Mouse (Mus musculus): ENCODE results near the gene Fdx1l. TPM values are rescaled to one million over a fixed set of nuclear protein-coding genes. Genes with fewer than 3 reads are reported as not detected.

Gene Fdx1l
- polyA plus RNA-seq, 1 experiment from 2014 or later = 26.7 TPM

DNA sequence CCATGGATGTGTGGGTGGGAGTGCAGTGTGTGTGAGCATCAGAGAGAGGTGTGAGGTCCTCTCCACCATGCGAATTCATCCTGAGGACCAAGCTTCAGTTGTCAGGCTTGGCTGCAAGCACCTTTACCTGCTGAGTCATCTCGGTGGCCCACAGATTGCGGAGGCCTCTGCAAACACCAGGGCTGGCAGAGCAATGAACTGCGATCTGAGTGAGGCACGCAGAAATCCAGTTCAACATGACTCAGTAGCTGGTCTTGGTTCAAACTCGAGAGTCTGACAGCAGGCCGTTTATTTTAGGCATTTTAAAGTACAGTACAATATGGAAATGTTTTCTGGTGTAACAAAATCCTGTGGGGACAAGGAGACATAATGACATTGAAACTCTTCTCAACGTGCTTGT lies 24.4 kb upstream of the Fdx1l start:
- no peak for DNase-seq
- Histone ChIP-seq H3K27me3 (ENCODE audit: insufficient read depth, low read length) (no peaks in the 10 kb centered on the region), H3K27ac (ENCODE audit: low read depth) (no peak overlapping the region)

GRCm38 (mm10) chr9:21095958-21096357 lies 22.5 kb upstream of the Fdx1l start:
- no peak for DNase-seq
- no peak overlapping the region for H3K27ac ChIP-seq (ENCODE audit: low read depth)
- no peaks in the 10 kb centered on the region for H3K27me3 ChIP-seq (ENCODE audit: insufficient read depth, low read length)
- no peak overlapping the region for H3K9ac ChIP-seq (replicated peaks)
- H3K4me1 ChIP-seq (ENCODE audit: insufficient read depth) = peaks cover 14% of the 10 kb centered on the region
- H3K36me3 ChIP-seq (replicated peaks; ENCODE audit: insufficient read depth, low read length) = no peaks in the 10 kb centered on the region
- TF ChIP-seq CTCF (IDR thresholded peaks at IDR 0.05; ENCODE audit: low read depth) (no peak), EP300 (IDR thresholded peaks at IDR 0.05; ENCODE audit: low read depth) (no peak)
- WGBS (ENCODE audit: insufficient replicate concordance) = 86% methylated on average over 4 of the region's 4 CpGs
- no peak overlapping the region for H3K4me2 ChIP-seq (ENCODE audit: low read depth, low read length)
- no peaks in the 10 kb centered on the region for H3K9me3 ChIP-seq (ENCODE audit: low read length)
- H3K4me3 ChIP-seq (ENCODE audit: low read depth, low read length) = no peak overlapping the region
- no peak for ATAC-seq

More for the DNA sequence above, 24.4 kb upstream of the Fdx1l start:
- TF ChIP-seq CTCF (IDR thresholded peaks at IDR 0.05; ENCODE audit: low read depth) = no peak
- TF ChIP-seq EP300 (IDR thresholded peaks at IDR 0.05; ENCODE audit: low read depth) = no peak
- no peak overlapping the region for H3K9ac ChIP-seq (replicated peaks)
- H3K4me2 ChIP-seq (ENCODE audit: low read depth, low read length) = no peak overlapping the region
- 55% methylated on average over 8 of the region's 8 CpGs for WGBS (ENCODE audit: insufficient replicate concordance)
- H3K36me3 ChIP-seq (replicated peaks; ENCODE audit: insufficient read depth, low read length) = no peaks in the 10 kb centered on the region
- H3K4me3 ChIP-seq (ENCODE audit: low read depth, low read length) = no peak overlapping the region
- H3K4me1 ChIP-seq (ENCODE audit: insufficient read depth) = peaks cover 6% of the 10 kb centered on the region; the same call in 1 of the 2 replicates
- peak; percentile 66; the same call in 1 of the 2 replicates for ATAC-seq
- no peaks in the 10 kb centered on the region for H3K9me3 ChIP-seq (ENCODE audit: low read length)

DNA sequence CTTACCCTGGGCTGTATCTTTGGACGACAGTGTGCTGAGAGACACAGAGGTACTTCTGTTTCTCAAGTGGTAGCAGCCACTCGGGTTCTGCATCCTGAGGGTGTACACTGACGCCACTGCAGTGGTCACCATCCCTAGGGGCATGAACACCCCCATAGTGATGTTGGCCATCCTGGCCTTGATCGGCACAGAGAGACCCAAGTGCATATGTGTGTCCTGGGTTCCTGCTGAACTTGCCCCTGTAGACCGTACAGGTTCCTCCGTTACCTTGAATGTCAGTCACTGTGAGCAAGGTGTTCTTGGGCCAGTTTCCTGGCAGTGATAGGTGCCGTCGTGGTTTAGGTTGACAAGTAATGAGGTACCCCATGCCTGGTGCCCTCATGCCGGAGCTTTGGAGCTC lies 20.0 kb upstream of the Fdx1l start:
- DNase-seq = no peak
- no peak for ATAC-seq
- Histone ChIP-seq H3K9me3 (ENCODE audit: low read length) (no peaks in the 10 kb centered on the region), H3K36me3 (replicated peaks; ENCODE audit: insufficient read depth, low read length) (peaks cover 20% of the 10 kb centered on the region), H3K4me1 (ENCODE audit: insufficient read depth) (peaks cover 16% of the 10 kb centered on the region), H3K27ac (ENCODE audit: low read depth) (no peak overlapping the region), H3K27me3 (ENCODE audit: insufficient read depth, low read length) (no peaks in the 10 kb centered on the region), H3K4me2 (ENCODE audit: low read depth, low read length) (no peak overlapping the region), H3K4me3 (ENCODE audit: low read depth, low read length) (no peak overlapping the region), H3K9ac (replicated peaks) (no peak overlapping the region)
- TF ChIP-seq CTCF (IDR thresholded peaks at IDR 0.05; ENCODE audit: low read depth) = no peak
- TF ChIP-seq EP300 (IDR thresholded peaks at IDR 0.05; ENCODE audit: low read depth) = no peak
- 90% methylated on average over 9 of the region's 9 CpGs for WGBS (ENCODE audit: insufficient replicate concordance)

DNA sequence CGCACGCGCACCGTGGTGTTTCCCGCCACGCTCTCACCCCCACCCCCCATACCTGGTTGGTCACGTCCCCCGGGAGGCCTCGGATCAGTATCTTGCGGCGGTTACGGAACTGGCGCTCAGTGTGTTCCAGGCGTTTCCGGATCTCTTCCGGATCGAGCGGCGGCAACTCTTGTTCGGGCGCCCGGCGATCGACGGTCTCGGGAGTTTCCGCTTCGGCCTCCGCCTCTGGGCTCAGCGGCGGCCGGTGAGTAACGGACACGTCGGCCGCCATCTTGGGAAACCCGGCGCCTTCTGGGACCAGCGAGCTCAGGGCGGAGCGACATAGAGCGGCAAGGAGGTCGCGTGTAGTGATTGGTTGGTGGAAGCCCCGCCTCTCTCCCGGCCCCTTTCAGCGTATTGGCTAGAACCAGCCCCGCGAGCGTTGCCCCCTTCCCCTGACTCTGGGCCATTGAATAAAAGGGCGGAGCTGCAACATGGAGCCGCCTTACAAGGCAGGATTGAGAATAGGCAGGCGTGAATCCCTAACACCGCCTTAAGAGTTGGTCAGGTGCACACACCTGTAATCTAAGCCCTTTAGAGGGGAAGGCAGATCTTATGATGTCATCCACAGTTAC lies 18.4 kb upstream of the Fdx1l start, which contains the start of the genes Gm38431 and Raver1:
Gm38431 (minus strand) TSS at position 291 of the 614 bp plus-strand sequence.
Raver1 (minus strand) TSS at position 302 of the 614 bp plus-strand sequence.
- Histone ChIP-seq H3K36me3 (replicated peaks; ENCODE audit: insufficient read depth, low read length) (peaks cover 33% of the 10 kb centered on the region), H3K4me3 (ENCODE audit: low read depth, low read length) (peak within 1 kb of the TSS; percentile 75), H3K9me3 (ENCODE audit: low read length) (no peaks in the 10 kb centered on the region), H3K4me1 (ENCODE audit: insufficient read depth) (peaks cover 16% of the 10 kb centered on the region), H3K4me2 (ENCODE audit: low read depth, low read length) (peak within 1 kb of the TSS; percentile 92), H3K27me3 (ENCODE audit: insufficient read depth, low read length) (no peaks in the 10 kb centered on the region), H3K9ac (replicated peaks) (peak within 1 kb of the TSS; percentile 80), H3K27ac (ENCODE audit: low read depth) (peak within 1 kb of the TSS; percentile 91)
- peak; percentile 99 for ATAC-seq
- DNase-seq = peak; percentile 99
- TF ChIP-seq CTCF (IDR thresholded peaks at IDR 0.05; ENCODE audit: low read depth) (no peak), EP300 (IDR thresholded peaks at IDR 0.05; ENCODE audit: low read depth) (no peak; the same call in 1 of the 2 replicates)
- WGBS (ENCODE audit: insufficient replicate concordance) = under 1% methylated on average over 54 of the region's 54 CpGs

- Histone ChIP-seq H3K36me3 (replicated peaks; ENCODE audit: insufficient read depth, low read length) (peaks cover 39% of the 10 kb centered on the region), H3K4me3 (ENCODE audit: low read depth, low read length) (peak overlapping the region; percentile 75), H3K27me3 (ENCODE audit: insufficient read depth, low read length) (no peaks in the 10 kb centered on the region), H3K4me2 (ENCODE audit: low read depth, low read length) (peak overlapping the region; percentile 92), H3K9me3 (ENCODE audit: low read length) (no peaks in the 10 kb centered on the region), H3K4me1 (ENCODE audit: insufficient read depth) (peaks cover 16% of the 10 kb centered on the region), H3K9ac (replicated peaks) (peak overlapping the region; percentile 80), H3K27ac (ENCODE audit: low read depth) (peak overlapping the region; percentile 91)
- peak; percentile 40 for DNase-seq
- TF ChIP-seq CTCF (IDR thresholded peaks at IDR 0.05; ENCODE audit: low read depth) (no peak), EP300 (IDR thresholded peaks at IDR 0.05; ENCODE audit: low read depth) (0 out of 2 replicates have a peak, but pooled peaks have one; percentile 10)
- peak; percentile 8; the same call in 1 of the 2 replicates for ATAC-seq
- WGBS (ENCODE audit: insufficient replicate concordance) = 2% methylated on average over 24 of the region's 24 CpGs
Observed at GRCm38 (mm10) chr9:21090972-21091706, 17.7 kb upstream of the Fdx1l start.

DNA sequence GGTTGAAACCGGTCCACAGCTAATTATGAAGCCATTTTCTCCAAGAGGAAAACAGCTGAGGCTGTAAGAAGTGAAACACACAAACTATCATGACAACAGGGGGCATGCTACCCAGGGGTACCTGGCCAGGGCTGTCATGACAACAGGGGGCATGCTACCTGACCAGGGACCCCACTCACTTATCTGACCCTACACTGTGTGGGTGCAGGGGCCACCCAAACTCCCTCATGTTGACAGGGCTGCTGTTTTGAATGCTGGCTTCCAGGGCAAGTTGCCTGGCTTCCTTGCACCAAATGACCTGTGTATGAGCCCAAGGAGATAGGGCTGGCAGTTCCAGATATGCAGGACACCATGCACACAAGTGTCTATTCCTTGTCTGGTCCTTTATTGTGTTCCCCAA lies 17.1 kb upstream of the Fdx1l start:
- no peak for DNase-seq
- Histone ChIP-seq H3K27me3 (ENCODE audit: insufficient read depth, low read length) (no peaks in the 10 kb centered on the region), H3K4me2 (ENCODE audit: low read depth, low read length) (peak overlapping the region; percentile 92), H3K4me3 (ENCODE audit: low read depth, low read length) (peak overlapping the region; percentile 75), H3K9me3 (ENCODE audit: low read length) (no peaks in the 10 kb centered on the region), H3K36me3 (replicated peaks; ENCODE audit: insufficient read depth, low read length) (peaks cover 45% of the 10 kb centered on the region), H3K4me1 (ENCODE audit: insufficient read depth) (peaks cover 16% of the 10 kb centered on the region), H3K27ac (ENCODE audit: low read depth) (no peak overlapping the region), H3K9ac (replicated peaks) (peak overlapping the region; percentile 80)
- WGBS (ENCODE audit: insufficient replicate concordance) = 79% methylated on average over 1 of the region's 1 CpGs
- TF ChIP-seq CTCF (IDR thresholded peaks at IDR 0.05; ENCODE audit: low read depth) (no peak), EP300 (IDR thresholded peaks at IDR 0.05; ENCODE audit: low read depth) (no peak)
- no peak for ATAC-seq

All from liver, postnatal 0 days (tissue).